Mouse (Mus musculus) embryonic facial prominence, embryonic 11.5 days (tissue): ENCODE measurements at regions not wholly inside any gene's neighbourhood (a gene's known extent, or its start where the extent isn't known, plus 50 kb on each side); places are given as distances from the start of the nearest gene placed in this dataset.
"Not testable (repeated sequence)": the region's sequence is repeated elsewhere in the genome, so short reads cannot be mapped to it uniquely, and the experiment has no call there.

Experiments
- ATAC-seq: fragments of 200-750 bp; cut with Nextera tagmentation; replicated peaks from 2 replicates; pipeline ENCODE4 v1.8.0; 2017; ENCODE audit warnings: low read depth; ENCODE audit not compliant: insufficient number of reproducible peaks, low FRiP score, low TSS enrichment
- DNase-seq: peaks from one replicate; pipeline ENCODE4 v3.0.0-alpha.2; 2015; ENCODE audit warnings: low spot score
- H3K27ac ChIP-seq: fragments of 300-500 bp; sonication (generic); replicated peaks from 2 replicates; pipeline ENCODE4 v1.5.1; 2014; ENCODE audit warnings: mild to moderate bottlenecking, low read depth, low read length, control low read depth
- H3K27me3 ChIP-seq: fragments of 300-500 bp; sonication (generic); 2 replicates; pipeline ENCODE4 v1.6.1; 2014; ENCODE audit warnings: mild to moderate bottlenecking, low read length, moderate library complexity, mixed read lengths; ENCODE audit not compliant: control insufficient read depth, insufficient read depth
- H3K36me3 ChIP-seq: fragments of 300-500 bp; sonication (generic); replicated peaks from 2 replicates; pipeline ENCODE4 v1.6.1; 2014; ENCODE audit warnings: low read depth, mild to moderate bottlenecking, low read length, moderate library complexity, mixed read lengths; ENCODE audit not compliant: control insufficient read depth, insufficient read depth
- H3K4me1 ChIP-seq: fragments of 300-500 bp; sonication (generic); 2 replicates; pipeline ENCODE4 v1.6.1; 2014; ENCODE audit warnings: low read length, mixed read lengths; ENCODE audit not compliant: control insufficient read depth, insufficient read depth
- H3K4me2 ChIP-seq: fragments of 300-500 bp; sonication (generic); 2 replicates; pipeline ENCODE4 v1.6.1; 2014; ENCODE audit warnings: low read depth, mild to moderate bottlenecking, control low read depth, low read length, moderate library complexity
- H3K4me3 ChIP-seq: fragments of 300-500 bp; sonication (generic); 2 replicates; pipeline ENCODE4 v1.5.1; 2014; ENCODE audit warnings: low read depth, low read length, control low read depth
- H3K9ac ChIP-seq: fragments of 300-500 bp; sonication (generic); replicated peaks from 2 replicates; pipeline ENCODE4 v1.6.1; 2014; ENCODE audit warnings: mild to moderate bottlenecking, control low read depth, low read length
- H3K9me3 ChIP-seq: fragments of 300-500 bp; sonication (generic); replicated peaks from 2 replicates; pipeline ENCODE4 v1.6.1; 2016; ENCODE audit warnings: mild to moderate bottlenecking, low read length, inconsistent platforms, mixed read lengths; ENCODE audit not compliant: control insufficient read depth
- WGBS: fragments of 180-500 bp; shearing (Covaris S2); extraction: QIAGEN DNeasy Blood & Tissue Kit; methylation state at CpG from one replicate; pipeline ENCODE4 v1.1.7; 2014; 5-methylcytosine and 5-hydroxymethylcytosine counted together

DNA sequence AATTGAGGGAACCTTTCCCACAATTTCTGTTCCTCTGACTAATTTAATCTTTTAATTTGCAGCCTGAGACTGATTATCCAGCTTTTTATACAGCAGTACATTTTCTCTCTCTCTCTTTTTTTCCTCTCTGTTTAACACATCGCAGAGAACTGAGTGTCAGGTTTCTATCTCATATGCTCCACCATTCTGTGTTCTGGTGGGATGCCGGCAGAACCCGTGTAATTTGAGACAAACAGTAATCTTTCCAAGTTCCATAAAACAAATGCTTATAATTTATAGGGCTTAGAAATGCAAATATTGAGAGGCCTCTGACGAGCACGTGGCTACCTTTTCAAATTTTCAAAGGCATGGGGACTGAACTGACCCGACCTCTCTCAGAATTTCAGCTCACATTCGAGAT is 59.1 kb downstream of the Zbtb18 start:
- peak; percentile 52 for DNase-seq
- Histone ChIP-seq H3K27ac (no peak overlapping the region), H3K9me3 (no peaks in the 10 kb centered on the region), H3K36me3 (no peaks in the 10 kb centered on the region), H3K4me2 (no peak overlapping the region), H3K4me1 (no peaks in the 10 kb centered on the region), H3K27me3 (no peaks in the 10 kb centered on the region), H3K9ac (no peak overlapping the region), H3K4me3 (no peak overlapping the region)
- no peak for ATAC-seq
- 35% methylated on average over 7 of the region's 7 CpGs for WGBS

DNA sequence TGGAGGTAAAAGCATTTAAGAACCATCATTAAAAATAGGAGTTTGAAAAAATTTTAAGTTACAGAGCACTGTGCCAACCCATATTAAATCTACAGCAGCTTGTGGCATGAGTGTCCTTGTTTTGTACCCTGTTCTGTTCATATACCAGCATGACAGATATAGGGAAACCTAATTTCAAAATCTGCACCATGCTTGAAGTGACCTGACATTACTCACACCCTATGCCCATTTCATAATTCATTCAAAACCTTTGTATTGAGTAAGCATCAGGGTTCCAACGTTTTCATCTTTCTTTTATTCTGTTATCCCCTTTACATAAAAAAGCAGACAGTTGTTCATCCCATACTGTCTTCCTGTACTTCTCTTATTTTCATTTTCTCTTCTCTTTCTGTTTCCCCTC is 61.8 kb downstream of the Zbtb18 start:
- H3K4me2 ChIP-seq: no peak overlapping the region
- H3K9me3 ChIP-seq: no peaks in the 10 kb centered on the region
- no peak overlapping the region for H3K9ac ChIP-seq
- ATAC-seq: no peak
- 61% methylated on average over 1 of the region's 1 CpGs for WGBS
- DNase-seq: no peak
- no peak overlapping the region for H3K27ac ChIP-seq
- no peaks in the 10 kb centered on the region for H3K27me3 ChIP-seq
- H3K4me1 ChIP-seq: no peaks in the 10 kb centered on the region
- no peaks in the 10 kb centered on the region for H3K36me3 ChIP-seq
- no peak overlapping the region for H3K4me3 ChIP-seq

- ATAC-seq (no peak), DNase-seq (no peak)
- Histone ChIP-seq H3K27ac (no peak overlapping the region), H3K4me1 (no peaks in the 10 kb centered on the region), H3K36me3 (no peaks in the 10 kb centered on the region), H3K9me3 (no peaks in the 10 kb centered on the region), H3K27me3 (no peaks in the 10 kb centered on the region), H3K4me3 (no peak overlapping the region), H3K4me2 (no peak overlapping the region), H3K9ac (no peak overlapping the region)
- WGBS: 92% methylated on average over 2 of the region's 2 CpGs
Measured at GRCm38 (mm10) chr1:177504743-177505142, 62.6 kb downstream of the Zbtb18 start.

- H3K27me3 ChIP-seq, H3K4me1 ChIP-seq, H3K4me2 ChIP-seq, H3K27ac ChIP-seq, H3K9me3 ChIP-seq, H3K9ac ChIP-seq, ATAC-seq, DNase-seq, H3K4me3 ChIP-seq, H3K36me3 ChIP-seq: not testable (repeated sequence)
- WGBS: 87% methylated on average over 4 of the region's 4 CpGs
Measured at GRCm38 (mm10) chr1:177507398-177507797, 65.2 kb downstream of the Zbtb18 start.

DNA sequence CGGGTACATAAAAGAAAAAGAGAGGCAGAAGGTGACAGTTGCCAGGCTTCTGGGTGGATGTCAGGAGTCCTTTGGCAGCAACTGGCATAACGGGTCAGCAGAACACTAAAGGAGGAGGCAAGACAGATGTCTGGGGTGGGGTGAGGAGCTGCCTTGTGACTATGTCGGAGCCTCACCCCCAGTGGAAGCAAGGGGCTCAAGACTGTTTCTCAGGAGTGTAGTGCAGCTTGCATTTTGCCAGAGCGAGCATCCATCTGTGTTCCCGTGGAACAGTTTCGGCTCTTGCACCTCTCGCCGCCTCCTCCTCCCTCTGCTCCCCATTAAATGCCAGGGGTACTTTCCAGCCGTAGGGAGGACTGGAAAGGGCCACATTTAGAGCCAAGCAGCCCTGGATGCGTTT is 67.6 kb downstream of the Zbtb18 start:
- Histone ChIP-seq H3K4me1 (no peaks in the 10 kb centered on the region), H3K9me3 (no peaks in the 10 kb centered on the region), H3K4me2 (no peak overlapping the region), H3K27ac (no peak overlapping the region), H3K36me3 (no peaks in the 10 kb centered on the region), H3K4me3 (no peak overlapping the region), H3K27me3 (no peaks in the 10 kb centered on the region), H3K9ac (no peak overlapping the region)
- WGBS: 70% methylated on average over 10 of the region's 10 CpGs
- DNase-seq (no peak), ATAC-seq (no peak)

- Histone ChIP-seq H3K4me1 (no peaks in the 10 kb centered on the region), H3K27me3 (no peaks in the 10 kb centered on the region), H3K4me3 (no peak overlapping the region), H3K4me2 (no peak overlapping the region), H3K9me3 (no peaks in the 10 kb centered on the region), H3K27ac (no peak overlapping the region), H3K36me3 (no peaks in the 10 kb centered on the region), H3K9ac (no peak overlapping the region)
- ATAC-seq (no peak), DNase-seq (no peak)
- 93% methylated on average over 2 of the region's 2 CpGs for WGBS
Measured at GRCm38 (mm10) chr1:177512116-177512515, 70.0 kb downstream of the Zbtb18 start.

GRCm38 (mm10) chr1:177517934-177518610 is 75.9 kb downstream of the Zbtb18 start:
- Histone ChIP-seq H3K9me3 (no peaks in the 10 kb centered on the region), H3K27ac (no peak overlapping the region), H3K27me3 (no peaks in the 10 kb centered on the region), H3K36me3 (no peaks in the 10 kb centered on the region), H3K4me3 (no peak overlapping the region), H3K4me1 (peaks cover 3% of the 10 kb centered on the region; the same call in 1 of the 2 replicates), H3K9ac (no peak overlapping the region), H3K4me2 (peak overlapping the region; percentile 21; the same call in 1 of the 2 replicates)
- WGBS: 14% methylated on average over 18 of the region's 18 CpGs
- no peak for ATAC-seq
- peak; percentile 34 for DNase-seq

GRCm38 (mm10) chr1:177518897-177519513 is 76.9 kb downstream of the Zbtb18 start:
- H3K4me3 ChIP-seq: no peak overlapping the region
- 15% methylated on average over 13 of the region's 13 CpGs for WGBS
- ATAC-seq: peak; percentile 77

More at GRCm38 (mm10) chr1:177518897-177519513, 76.9 kb downstream of the Zbtb18 start:
- Histone ChIP-seq H3K4me2 (no peak overlapping the region), H3K9me3 (no peaks in the 10 kb centered on the region), H3K9ac (no peak overlapping the region), H3K36me3 (no peaks in the 10 kb centered on the region), H3K4me1 (peaks cover 3% of the 10 kb centered on the region; the same call in 1 of the 2 replicates), H3K27me3 (no peaks in the 10 kb centered on the region), H3K27ac (no peak overlapping the region)
- DNase-seq: peak; percentile 77
